Mouse (Mus musculus) embryonic facial prominence, embryonic 10.5 days (tissue): ENCODE results near the gene Clk2. TPM values are rescaled to one million over a fixed set of nuclear protein-coding genes. Genes with fewer than 3 reads are reported as not detected.
A peak's percentile ranks its signal among the peaks of the same experiment; 100 is the strongest.

Experiments used
- DNase-seq: peaks from one replicate; pipeline ENCODE4 v3.0.0-alpha.2; 2017; ENCODE audit warnings: low spot score
- H3K27ac ChIP-seq: fragments of 300-500 bp; sonication (generic); replicated peaks from 2 replicates; pipeline ENCODE4 v1.5.1; 2016; ENCODE audit warnings: mild to moderate bottlenecking
- H3K27me3 ChIP-seq: fragments of 300-500 bp; sonication (generic); replicated peaks from 2 replicates; pipeline ENCODE4 v1.6.1; 2016; ENCODE audit warnings: low read depth, mild to moderate bottlenecking; ENCODE audit not compliant: poor library complexity, severe bottlenecking
- H3K36me3 ChIP-seq: fragments of 300-500 bp; sonication (generic); replicated peaks from 2 replicates; pipeline ENCODE4 v1.6.1; 2016; ENCODE audit warnings: mild to moderate bottlenecking, moderate library complexity
- H3K4me1 ChIP-seq: fragments of 300-500 bp; sonication (generic); 2 replicates; pipeline ENCODE4 v1.6.1; 2016
- H3K4me3 ChIP-seq: fragments of 300-500 bp; sonication (generic); 2 replicates; pipeline ENCODE4 v1.5.1; 2016; ENCODE audit warnings: mild to moderate bottlenecking, moderate library complexity
- H3K9me3 ChIP-seq: fragments of 300-500 bp; sonication (generic); 2 replicates; pipeline ENCODE4 v1.6.1; 2016; ENCODE audit warnings: mild to moderate bottlenecking
- WGBS: fragments of 180-500 bp; shearing (Covaris S2); methylation state at CpG from one replicate; pipeline ENCODE4 v1.1.7; 2016; 5-methylcytosine and 5-hydroxymethylcytosine counted together
- polyA plus RNA-seq: library from polyadenylated mRNA; unstranded; fragments of >200 nt; fragmentation: Nextera tagmentation; extraction: Ambion mirVana; gene quantifications from 2 replicates; pipeline ENCODE4 v1.2.1, GENCODE M21; 2016

Gene Clk2
- 33.6 and 36.2 TPM in 2 replicates for polyA plus RNA-seq

DNA sequence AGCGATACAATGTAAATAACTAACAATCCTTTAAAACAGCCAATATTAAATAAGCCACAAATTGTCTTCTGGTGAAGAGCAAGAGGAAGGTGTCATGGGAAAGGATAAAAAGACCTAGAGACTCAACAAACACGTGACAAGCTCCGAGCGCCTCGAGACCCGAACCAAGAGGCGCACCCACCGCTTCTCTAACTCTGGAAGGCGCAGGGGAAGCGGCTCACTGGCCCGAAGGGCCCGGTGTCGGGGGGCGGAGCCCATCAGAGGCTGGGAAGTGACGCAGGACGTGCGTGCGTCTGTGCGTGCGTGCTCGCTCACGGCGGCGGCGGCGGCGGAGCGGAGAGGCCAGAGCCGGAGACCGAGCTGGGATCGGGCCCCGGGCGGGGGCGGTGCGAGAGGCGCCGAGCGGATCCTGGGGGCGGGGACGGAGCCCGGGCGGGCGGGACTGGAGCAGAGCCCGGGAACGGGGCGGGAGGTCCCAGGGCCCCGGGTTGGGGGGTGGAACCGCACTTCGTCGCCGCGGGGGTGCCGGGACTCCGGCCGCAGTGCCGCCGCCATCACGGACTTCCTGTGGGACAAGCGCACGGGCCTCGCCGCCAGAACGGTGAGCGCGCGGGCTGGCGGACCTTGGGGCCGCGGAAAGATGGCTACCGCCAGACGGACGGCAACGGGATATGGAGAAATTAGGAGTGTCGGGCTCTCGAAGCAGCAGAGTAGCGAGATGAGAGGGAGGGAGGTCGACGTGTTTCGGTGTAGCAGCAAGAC is at the start of gene Clk2:
TSS of gene Clk2 (plus strand) at position 290 of the 762 bp plus-strand sequence.
- H3K4me1 ChIP-seq: peaks cover 36% of the 10 kb centered on the region
- peaks cover 37% of the 10 kb centered on the region for H3K36me3 ChIP-seq
- WGBS: under 1% methylated on average over 79 of the region's 79 CpGs
- no peaks in the 10 kb centered on the region for H3K9me3 ChIP-seq
- H3K27ac ChIP-seq: peak within 1 kb of the TSS; percentile 99
- DNase-seq: peak; percentile 97
- H3K4me3 ChIP-seq: peak within 1 kb of the TSS; percentile 95
- peaks cover 3% of the 10 kb centered on the region; the same call in 1 of the 2 replicates for H3K27me3 ChIP-seq

GRCm38 (mm10) chr3:89115522-89115921 is 49.1 kb upstream of the Clk2 start:
- Histone ChIP-seq H3K27ac (no peak overlapping the region), H3K27me3 (no peaks in the 10 kb centered on the region), H3K36me3 (no peaks in the 10 kb centered on the region), H3K4me3 (no peak overlapping the region), H3K9me3 (no peaks in the 10 kb centered on the region), H3K4me1 (no peaks in the 10 kb centered on the region)
- 7% methylated on average over 2 of the region's 2 CpGs for WGBS
- no peak for DNase-seq

- no peaks in the 10 kb centered on the region for H3K9me3 ChIP-seq
- WGBS: 85% methylated on average over 2 of the region's 2 CpGs
- no peak overlapping the region for H3K27ac ChIP-seq
- H3K36me3 ChIP-seq: no peaks in the 10 kb centered on the region
- H3K27me3 ChIP-seq: no peaks in the 10 kb centered on the region
- no peaks in the 10 kb centered on the region for H3K4me1 ChIP-seq
- DNase-seq: no peak
- no peak overlapping the region for H3K4me3 ChIP-seq
Measured at GRCm38 (mm10) chr3:89123313-89123712, 41.3 kb upstream of the Clk2 start.

GRCm38 (mm10) chr3:89124241-89124640 is 40.4 kb upstream of the Clk2 start:
- no peak overlapping the region for H3K4me3 ChIP-seq
- no peak overlapping the region for H3K27ac ChIP-seq
- WGBS: 88% methylated on average over 3 of the region's 3 CpGs
- H3K9me3 ChIP-seq: no peaks in the 10 kb centered on the region
- peaks cover 6% of the 10 kb centered on the region for H3K4me1 ChIP-seq
- H3K36me3 ChIP-seq: no peaks in the 10 kb centered on the region
- no peak for DNase-seq
- no peaks in the 10 kb centered on the region for H3K27me3 ChIP-seq

- Histone ChIP-seq H3K4me1 (peaks cover 6% of the 10 kb centered on the region), H3K27me3 (no peaks in the 10 kb centered on the region), H3K4me3 (no peak overlapping the region), H3K27ac (no peak overlapping the region), H3K36me3 (no peaks in the 10 kb centered on the region), H3K9me3 (no peaks in the 10 kb centered on the region)
- WGBS: 84% methylated on average over 3 of the region's 3 CpGs
- no peak for DNase-seq
Measured at GRCm38 (mm10) chr3:89125981-89126380, 38.6 kb upstream of the Clk2 start.

DNA sequence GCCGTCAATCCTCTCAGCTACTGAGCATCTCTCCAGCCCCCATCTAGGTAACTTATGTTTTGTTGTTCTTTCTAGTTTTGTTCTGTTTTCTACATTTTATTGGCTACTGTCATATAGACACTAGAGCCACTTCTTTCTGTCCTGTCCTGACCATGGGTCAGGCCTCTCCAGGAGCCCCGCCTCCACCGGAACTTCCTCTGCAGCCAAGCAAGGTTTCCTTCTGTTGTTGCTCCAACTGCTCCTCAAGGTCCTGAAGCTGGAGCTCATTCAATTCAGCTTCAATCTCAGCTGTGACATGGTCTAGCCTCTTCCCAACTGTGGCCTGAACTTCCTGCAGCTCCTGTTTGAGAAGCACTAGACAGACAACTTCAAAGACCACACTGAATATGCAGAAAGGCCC is 34.7 kb upstream of the Clk2 start:
- H3K36me3 ChIP-seq: no peaks in the 10 kb centered on the region
- peaks cover 17% of the 10 kb centered on the region for H3K4me1 ChIP-seq
- H3K27me3 ChIP-seq: peaks cover 33% of the 10 kb centered on the region
- no peak overlapping the region for H3K4me3 ChIP-seq
- DNase-seq: no peak
- H3K27ac ChIP-seq: no peak overlapping the region
- no peaks in the 10 kb centered on the region for H3K9me3 ChIP-seq
- WGBS: 97% methylated on average over 3 of the region's 3 CpGs

DNA sequence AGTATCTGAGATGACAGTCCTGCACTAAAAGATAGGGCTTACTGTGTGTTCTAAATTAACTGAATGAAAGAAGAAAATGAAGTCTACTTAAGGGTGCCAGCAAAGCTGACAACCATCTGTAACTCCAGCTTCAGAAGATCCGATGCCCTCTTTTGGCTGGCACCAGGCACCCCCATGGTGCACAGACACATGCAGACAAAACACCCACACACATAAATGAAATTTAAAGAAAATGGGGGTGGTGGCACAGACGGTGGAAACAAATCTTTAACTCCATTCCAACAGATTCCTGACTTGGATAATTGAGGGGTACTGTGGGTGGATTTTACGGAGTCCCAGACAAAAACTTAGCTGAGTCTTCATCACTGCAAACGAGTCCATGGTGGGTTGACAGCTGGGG is 32.8 kb upstream of the Clk2 start:
- no peak for DNase-seq
- WGBS: 55% methylated on average over 4 of the region's 4 CpGs
- H3K27me3 ChIP-seq: peaks cover 41% of the 10 kb centered on the region
- H3K36me3 ChIP-seq: no peaks in the 10 kb centered on the region
- H3K4me3 ChIP-seq: peak overlapping the region; percentile 52
- H3K27ac ChIP-seq: no peak overlapping the region
- H3K9me3 ChIP-seq: no peaks in the 10 kb centered on the region
- H3K4me1 ChIP-seq: peaks cover 17% of the 10 kb centered on the region

- H3K4me3 ChIP-seq: peak overlapping the region; percentile 52
- H3K4me1 ChIP-seq: peaks cover 17% of the 10 kb centered on the region
- peak; percentile 45 for DNase-seq
- WGBS: 14% methylated on average over 30 of the region's 30 CpGs
- H3K9me3 ChIP-seq: no peaks in the 10 kb centered on the region
- peak overlapping the region; percentile 54 for H3K27ac ChIP-seq
- peaks cover 45% of the 10 kb centered on the region for H3K27me3 ChIP-seq
- no peaks in the 10 kb centered on the region for H3K36me3 ChIP-seq
Measured at GRCm38 (mm10) chr3:89132285-89133062, 32.1 kb upstream of the Clk2 start.

- H3K27ac ChIP-seq: no peak overlapping the region
- H3K27me3 ChIP-seq: peaks cover 45% of the 10 kb centered on the region
- H3K36me3 ChIP-seq: no peaks in the 10 kb centered on the region
- WGBS: 80% methylated on average over 7 of the region's 7 CpGs
- no peak for DNase-seq
- no peaks in the 10 kb centered on the region for H3K9me3 ChIP-seq
- peaks cover 17% of the 10 kb centered on the region for H3K4me1 ChIP-seq
- H3K4me3 ChIP-seq: no peak overlapping the region
Measured at GRCm38 (mm10) chr3:89133063-89133450, 31.5 kb upstream of the Clk2 start.

DNA sequence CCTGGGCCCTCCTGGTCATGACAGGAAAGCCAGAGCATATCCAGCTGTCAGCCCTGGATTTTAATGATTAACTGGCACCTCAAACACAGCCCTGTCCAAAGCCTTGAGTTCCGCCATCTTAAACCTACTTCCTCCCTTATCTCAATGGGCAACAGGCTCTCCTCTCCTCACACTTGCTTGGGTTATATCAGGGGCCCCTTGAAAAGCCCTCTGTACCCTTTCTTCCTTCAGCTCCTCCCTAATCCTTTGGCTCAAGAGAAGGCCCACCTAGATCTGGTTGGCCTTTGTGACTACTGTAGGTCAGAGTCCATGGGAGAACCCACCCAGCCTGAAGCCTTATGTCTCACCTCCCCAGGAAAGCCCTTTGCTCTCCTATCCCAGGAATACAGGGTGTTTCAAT is 30.8 kb upstream of the Clk2 start:
- 97% methylated on average over 1 of the region's 1 CpGs for WGBS
- H3K9me3 ChIP-seq: no peaks in the 10 kb centered on the region
- no peaks in the 10 kb centered on the region for H3K36me3 ChIP-seq
- H3K27me3 ChIP-seq: peaks cover 45% of the 10 kb centered on the region
- no peak overlapping the region for H3K4me3 ChIP-seq
- no peak overlapping the region for H3K27ac ChIP-seq
- DNase-seq: no peak
- H3K4me1 ChIP-seq: peaks cover 15% of the 10 kb centered on the region

- no peak for DNase-seq
- no peaks in the 10 kb centered on the region for H3K36me3 ChIP-seq
- H3K9me3 ChIP-seq: no peaks in the 10 kb centered on the region
- H3K4me3 ChIP-seq: peak within 1 kb of the TSS; percentile 34
- WGBS: 59% methylated on average over 3 of the region's 3 CpGs
- peak within 1 kb of the TSS; percentile 45; the same call in 1 of the 2 replicates for H3K27ac ChIP-seq
- peaks cover 10% of the 10 kb centered on the region for H3K4me1 ChIP-seq
- peaks cover 45% of the 10 kb centered on the region for H3K27me3 ChIP-seq
Measured at GRCm38 (mm10) chr3:89135958-89136357, 28.6 kb upstream of the Clk2 start, which contains the start of gene Pklr. Pklr (plus strand) TSS chr3:89136142.

DNA sequence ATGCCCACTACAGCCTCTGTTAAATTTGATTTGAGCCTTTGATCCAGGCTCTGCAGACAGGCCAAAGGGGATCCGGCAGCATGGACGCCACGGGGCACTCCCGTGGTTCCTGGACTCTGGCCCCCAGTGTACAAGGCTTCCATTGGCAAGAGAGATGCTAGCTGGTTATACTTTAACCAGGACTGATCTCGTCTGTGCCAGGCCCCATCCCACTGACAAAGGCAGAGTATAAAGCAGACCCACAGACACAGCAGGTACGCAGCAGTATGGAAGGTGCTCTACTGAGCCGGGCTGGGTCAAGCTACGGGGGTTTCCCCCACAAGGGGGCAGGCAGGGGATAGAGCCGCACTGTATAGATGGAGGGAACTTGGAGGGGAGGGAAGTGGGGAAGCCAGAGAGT is 28.2 kb upstream of the Clk2 start:
- peaks cover 47% of the 10 kb centered on the region for H3K27me3 ChIP-seq
- no peaks in the 10 kb centered on the region for H3K36me3 ChIP-seq
- peak; percentile 51 for DNase-seq
- H3K27ac ChIP-seq: peak overlapping the region; percentile 45; the same call in 1 of the 2 replicates
- H3K4me3 ChIP-seq: peak overlapping the region; percentile 34
- H3K9me3 ChIP-seq: no peaks in the 10 kb centered on the region
- WGBS: 41% methylated on average over 9 of the region's 9 CpGs
- H3K4me1 ChIP-seq: peaks cover 10% of the 10 kb centered on the region

- Histone ChIP-seq H3K4me1 (peaks cover 34% of the 10 kb centered on the region), H3K27ac (no peak overlapping the region), H3K4me3 (no peak overlapping the region), H3K27me3 (peaks cover 59% of the 10 kb centered on the region), H3K9me3 (no peaks in the 10 kb centered on the region), H3K36me3 (no peaks in the 10 kb centered on the region)
- WGBS: 80% methylated on average over 10 of the region's 10 CpGs
- no peak for DNase-seq
Measured at GRCm38 (mm10) chr3:89144821-89145220, 19.8 kb upstream of the Clk2 start.
